Mouse (Mus musculus) layer of hippocampus, adult 8-10 months (tissue): ENCODE results near the gene Fmo5. TPM values are rescaled to one million over a fixed set of nuclear protein-coding genes. Genes with fewer than 3 reads are reported as not detected.

Experiments
- DNase-seq, 2 experiments: peaks; one replicate each; pipeline ENCODE4 v3.0.0; 2022; ENCODE audit warnings: low spot score in 2 of 2
- total RNA-seq, 4 experiments: library from RNA; stranded (reverse); gene quantifications; 2 replicates each; pipeline ENCODE4 v1.2.4; 2022

The Fmo5 gene
- total RNA-seq = 1 to 10 TPM; 4.2 to 6.9 (median 5.8) TPM

DNA sequence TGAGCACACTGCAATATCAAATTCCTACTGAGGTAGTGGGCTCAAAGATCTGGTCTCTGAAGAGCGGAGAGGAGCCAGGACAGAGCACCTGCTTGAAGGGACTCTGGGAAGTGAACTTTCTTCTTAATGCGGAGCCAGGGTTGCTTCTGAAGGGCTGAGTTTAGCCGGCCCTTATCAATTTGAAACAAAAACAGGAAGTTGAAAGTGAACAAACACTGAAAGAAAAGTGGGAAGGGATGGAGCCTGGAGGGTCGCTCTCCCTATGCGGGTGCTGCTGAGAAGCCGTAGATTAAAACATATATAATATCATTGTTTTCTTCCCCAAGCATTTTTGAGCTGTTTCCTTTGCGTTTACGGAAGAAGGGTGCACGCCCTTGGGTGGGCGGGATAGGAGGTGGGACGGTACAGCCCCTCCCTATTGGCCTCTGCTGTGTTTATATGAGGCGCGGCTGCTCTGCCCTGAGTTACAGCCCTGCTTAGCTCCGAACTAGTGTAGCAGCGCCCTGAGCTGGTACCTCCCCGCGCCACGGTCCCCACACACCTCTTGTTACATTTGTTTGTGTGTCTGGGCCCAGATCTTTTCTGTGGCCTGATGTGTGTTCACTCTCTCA, at the start of gene Fmo5:
Gene Fmo5, plus strand, starts transcription at position 414 of the 611 bp plus-strand sequence.
- no peak for DNase-seq

GRCm38 (mm10) chr3:97585383-97586160, 43.0 kb upstream of the Fmo5 start:
- DNase-seq = peak; percentile 77 to 91

DNA sequence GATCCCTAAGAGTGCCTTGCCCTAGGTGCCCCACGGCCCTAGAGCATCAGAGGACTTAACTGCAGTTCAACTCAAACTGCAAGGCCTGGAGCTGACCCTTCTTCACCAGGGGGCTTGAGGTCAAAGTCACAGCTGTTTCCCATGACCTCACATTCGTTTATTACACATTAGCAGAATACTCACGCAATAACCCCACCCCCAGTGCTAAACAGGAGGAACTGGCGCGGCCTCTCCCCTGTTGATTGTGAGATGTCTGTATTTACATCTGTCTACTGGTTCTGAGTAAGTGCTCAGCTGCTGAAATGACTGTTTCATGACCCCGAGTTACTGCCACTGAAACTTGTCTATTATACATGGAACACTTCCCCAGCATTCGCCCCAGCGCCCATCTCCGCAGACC, 40.9 kb upstream of the Fmo5 start:
- DNase-seq = no peak

GRCm38 (mm10) chr3:97590699-97591098, 37.9 kb upstream of the Fmo5 start:
- DNase-seq = no peak

GRCm38 (mm10) chr3:97593089-97593488, 35.5 kb upstream of the Fmo5 start:
- DNase-seq = no peak

DNA sequence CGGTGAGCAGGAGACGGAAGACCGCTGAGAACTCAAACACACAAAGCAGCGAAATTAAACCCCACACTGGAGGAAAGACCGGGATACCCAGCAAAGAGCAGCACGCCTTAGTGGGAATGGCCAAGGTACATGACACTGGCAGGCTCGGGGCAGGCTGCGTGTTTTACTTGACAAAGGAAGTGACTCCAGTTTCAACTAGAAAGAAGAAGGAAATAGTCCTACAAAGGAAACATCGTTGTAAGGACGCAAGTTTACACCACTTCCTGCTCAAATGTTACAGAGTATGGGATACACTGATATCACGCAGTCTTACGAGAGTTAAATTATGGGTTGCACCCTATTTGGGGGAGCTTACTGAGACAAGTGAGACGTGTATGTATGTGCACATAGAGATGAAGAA, 34.5 kb upstream of the Fmo5 start:
- DNase-seq = no peak

DNA sequence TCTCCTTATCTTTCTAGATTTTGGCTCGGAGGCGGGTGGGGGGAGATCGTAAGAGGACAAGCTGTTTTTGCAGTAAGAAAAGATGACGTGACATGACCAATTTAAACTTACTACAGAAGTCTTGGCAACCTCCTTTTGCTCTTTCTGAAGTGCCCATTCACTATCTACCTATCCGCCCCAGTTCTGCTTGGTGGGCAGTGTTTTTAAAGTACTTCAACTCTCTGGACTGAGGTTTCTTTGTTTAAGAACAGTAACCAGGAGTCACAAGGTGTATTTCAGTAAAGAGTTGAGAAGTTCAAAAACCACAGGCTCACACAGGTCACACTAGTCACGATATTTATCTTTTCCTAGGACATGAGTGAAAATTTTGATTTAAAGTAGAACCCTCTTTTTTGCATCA, 33.5 kb upstream of the Fmo5 start:
- DNase-seq = no peak

- no peak for DNase-seq
These were observed 31.8 kb upstream of the Fmo5 start for GRCm38 (mm10) chr3:97596796-97597195.

DNA sequence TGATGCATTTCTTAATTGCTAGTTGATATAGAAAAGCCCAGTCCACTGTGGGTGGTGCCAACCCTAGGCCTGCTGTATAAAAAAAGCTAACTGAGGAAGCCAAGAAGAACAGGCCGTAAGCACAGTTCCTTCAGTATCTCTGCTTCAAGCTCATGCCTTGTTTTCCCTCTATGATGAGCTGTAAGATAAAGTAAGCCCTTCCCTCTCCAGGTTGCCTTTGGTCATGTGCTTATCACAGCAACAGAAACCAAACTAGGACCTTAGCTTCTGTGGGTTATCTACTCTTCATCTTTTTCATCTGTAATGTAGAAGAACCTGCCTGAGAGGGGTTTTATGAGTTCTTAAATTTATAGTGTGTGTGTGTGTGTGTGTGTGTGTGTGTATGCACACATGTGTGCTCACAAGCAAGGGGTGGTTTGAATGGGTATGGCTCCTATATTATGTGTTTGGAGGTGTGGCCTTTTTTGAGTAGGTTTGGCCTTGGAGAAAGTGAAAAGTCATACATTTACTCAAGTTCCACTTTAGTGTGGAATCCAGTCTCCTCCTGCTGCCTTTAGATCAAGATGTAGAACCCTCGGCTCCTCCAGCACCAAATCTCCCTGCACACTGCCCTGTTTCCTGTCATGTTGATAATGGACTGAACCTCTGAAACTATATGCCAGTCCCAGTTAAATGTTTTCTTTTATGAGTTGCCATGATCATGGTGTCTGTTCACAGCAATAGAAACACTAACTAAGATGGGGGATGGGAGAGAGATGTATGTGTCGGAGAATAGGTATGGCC, 28.4 kb upstream of the Fmo5 start:
- no peak for DNase-seq

DNA sequence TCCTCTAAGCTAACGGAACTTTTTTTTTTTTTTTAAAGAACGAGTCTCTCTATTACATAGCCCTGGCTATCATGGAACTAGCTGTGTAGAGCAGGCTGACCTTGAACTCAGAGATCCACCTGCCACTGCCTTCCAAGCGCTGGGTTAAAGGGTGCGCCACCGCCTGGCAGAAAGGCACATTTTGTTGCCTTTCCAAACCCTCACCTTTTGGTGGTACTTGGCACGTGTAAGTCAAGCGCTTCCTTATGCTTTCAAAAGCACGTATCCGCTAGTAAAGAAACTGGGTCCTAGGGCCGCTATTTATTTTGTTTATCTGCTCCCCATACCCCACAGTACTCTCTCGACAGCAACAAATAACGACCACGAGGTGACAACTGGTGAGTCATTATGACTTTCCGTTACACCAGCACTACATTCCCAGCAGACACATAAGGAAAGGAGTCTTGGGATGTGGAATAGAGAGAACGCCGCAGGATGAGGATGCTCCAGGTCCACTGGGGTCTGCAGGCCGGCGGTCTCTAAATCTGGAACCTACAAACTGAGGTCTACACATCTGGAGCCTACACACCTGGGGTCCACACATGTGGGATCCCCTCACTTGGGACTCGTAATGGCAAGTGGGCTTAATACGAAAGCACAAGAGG, 19.3 kb upstream of the Fmo5 start:
- DNase-seq = no peak

- DNase-seq = peak; percentile 80 to 92
These were observed 18.7 kb upstream of the Fmo5 start, which contains the start of gene Chd1l for GRCm38 (mm10) chr3:97609845-97610410. Gene Chd1l, minus strand, starts transcription at chr3:97610203.

DNA sequence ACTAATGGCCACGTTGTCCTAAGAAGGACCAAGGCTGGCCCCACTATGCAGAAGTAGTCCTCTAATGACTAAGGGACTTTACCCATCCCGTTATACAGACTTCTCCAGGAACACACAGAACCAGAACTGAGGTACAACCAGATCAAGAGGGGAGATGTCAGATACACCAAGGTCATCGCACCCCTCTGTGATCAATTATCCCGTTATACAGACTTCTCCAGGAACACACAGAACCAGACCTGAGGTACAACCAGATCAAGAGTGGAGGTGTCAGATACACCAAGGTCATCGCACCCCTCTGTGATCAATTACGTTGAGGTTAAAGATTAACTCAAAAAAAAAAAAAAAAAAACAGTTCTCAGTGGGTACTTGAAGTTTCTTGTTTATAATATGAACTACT, 17.6 kb upstream of the Fmo5 start:
- no peak for DNase-seq

DNA sequence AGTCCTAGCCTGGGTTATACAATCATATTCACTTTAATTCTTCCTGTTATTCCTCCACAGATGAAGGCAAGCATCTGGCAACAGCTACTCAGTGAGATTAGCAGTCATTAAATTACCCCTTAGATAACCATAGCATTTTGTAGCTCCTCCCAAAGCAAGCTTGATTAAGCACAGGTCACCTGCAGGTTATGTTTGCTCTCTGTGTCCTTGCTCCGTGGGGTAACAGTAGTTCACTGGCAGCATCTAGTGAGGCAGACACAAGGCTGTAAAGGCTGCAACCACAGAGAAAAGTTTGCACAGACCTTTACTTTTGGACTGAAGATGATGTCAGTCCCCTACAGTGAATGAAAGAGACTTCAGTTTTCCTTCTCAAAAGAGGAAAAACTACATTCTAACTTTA, 13.4 kb upstream of the Fmo5 start:
- DNase-seq = no peak

DNA sequence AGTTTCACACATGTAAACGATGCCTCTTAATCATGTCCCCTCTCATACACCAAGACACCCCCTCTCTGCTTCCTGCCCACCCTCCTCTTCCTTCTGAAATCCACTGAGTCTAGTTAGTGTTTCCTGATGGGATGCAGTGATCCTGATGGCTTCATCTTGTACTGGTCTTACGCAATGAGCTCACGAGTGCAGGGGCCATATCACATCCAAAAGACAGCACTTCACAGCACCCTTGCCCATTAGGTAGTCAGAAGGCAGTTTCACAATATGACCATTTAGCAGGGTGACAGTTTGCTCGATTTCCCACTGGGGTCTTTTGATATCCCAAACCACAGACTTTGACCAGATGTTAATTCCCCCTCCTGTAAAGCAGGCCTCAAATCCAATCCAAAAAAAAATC, 12.7 kb upstream of the Fmo5 start:
- no peak for DNase-seq

DNA sequence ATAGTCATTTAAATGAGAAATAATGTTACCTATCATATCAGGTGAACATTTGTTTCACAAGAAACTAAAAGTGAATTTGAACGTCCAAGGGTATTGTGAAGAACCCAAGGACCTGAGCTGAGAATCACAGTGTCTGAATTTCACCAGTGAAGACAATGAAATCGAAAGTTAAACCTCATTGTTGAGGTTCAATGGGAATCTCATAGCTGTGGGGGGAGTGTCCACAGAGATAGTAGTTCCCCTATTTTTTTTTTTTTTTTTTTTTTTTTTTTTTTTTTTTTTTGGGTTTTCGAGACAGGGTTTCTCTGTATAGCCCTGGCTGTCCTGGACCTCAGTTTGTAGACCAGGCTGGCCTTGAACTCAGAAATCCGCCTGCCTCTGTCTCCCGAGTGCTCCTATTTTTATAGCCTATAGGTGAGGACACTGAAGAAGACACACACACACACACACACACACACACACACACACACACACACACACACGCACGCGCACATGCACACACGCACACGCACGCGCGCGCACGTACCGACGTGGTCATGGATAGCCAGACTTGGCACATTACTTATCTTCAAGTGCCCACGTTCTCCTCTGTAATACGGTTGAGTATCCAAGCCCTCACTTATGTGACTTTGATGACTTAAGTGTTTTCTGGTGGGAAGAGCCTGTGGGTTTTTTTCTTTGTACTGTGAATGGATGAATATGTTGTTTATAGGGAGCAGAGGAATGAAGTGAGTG, 11.3 kb upstream of the Fmo5 start:
- no peak for DNase-seq

- no peak for DNase-seq
These were observed 10.7 kb upstream of the Fmo5 start for GRCm38 (mm10) chr3:97617899-97618298.

DNA sequence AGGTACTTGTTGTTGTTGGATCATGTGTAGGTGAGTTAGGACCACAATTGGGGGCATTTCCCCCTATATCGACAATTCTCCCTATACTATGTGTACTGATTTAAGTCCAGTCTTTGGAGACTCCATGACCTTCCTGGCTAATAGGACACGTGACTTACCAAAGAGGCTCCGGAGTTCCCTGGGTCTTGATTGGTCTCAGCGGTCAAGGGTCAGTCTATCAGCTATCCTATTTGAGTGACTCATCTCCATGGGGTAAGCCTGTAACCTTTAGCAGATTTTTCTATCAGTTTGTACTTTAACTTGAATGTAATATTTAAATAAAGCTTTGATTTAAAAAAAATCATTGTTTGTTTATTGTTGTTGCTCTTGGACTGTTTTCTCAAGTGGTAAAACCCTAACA, 7.9 kb upstream of the Fmo5 start:
- DNase-seq = no peak

GRCm38 (mm10) chr3:97624611-97625010, 4.0 kb upstream of the Fmo5 start:
- DNase-seq = no peak

DNA sequence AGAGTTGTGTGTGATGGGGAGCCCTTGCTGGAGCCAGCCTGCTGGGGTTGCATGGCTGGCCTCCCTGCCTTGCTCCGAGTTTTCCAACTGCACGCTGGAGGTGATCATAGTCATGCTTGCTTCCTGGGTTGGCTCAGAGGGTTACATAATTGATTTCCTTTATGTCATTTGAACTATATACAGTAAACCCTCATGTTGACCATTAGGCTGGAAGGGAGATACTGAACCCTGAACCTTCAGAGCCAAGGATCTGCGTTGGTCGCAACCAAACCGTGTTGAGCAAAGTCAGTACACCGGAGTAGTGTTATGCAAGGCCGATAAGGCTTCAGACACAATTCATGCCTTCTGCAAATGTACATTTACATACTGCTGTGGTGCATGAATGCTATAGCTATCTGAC, 711 bp upstream of the Fmo5 start:
- no peak for DNase-seq

DNA sequence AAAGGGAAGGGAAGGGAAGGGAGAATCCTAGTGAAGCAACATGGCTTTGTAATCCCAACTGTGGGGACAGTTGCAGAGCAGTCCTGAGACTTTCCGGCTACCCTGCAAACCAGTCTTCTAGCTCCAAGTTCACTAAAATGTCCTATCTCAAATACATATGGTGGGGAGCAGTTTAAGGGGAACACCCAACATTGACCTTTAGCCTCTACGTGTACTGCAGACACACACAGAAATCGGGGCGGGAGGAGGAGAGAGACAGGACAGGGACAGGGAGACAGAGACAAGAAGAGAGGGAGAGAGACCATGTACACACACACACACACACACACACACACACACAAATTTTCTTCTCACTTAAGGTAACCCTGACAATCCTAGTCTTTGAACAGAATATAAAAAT, 1.3 kb downstream of the Fmo5 start:
- DNase-seq = no peak

GRCm38 (mm10) chr3:97630746-97631145, 2.1 kb downstream of the Fmo5 start:
- DNase-seq = no peak
